Mouse (Mus musculus): ENCODE data around the gene Fpgs.

The Fpgs gene

DNA sequence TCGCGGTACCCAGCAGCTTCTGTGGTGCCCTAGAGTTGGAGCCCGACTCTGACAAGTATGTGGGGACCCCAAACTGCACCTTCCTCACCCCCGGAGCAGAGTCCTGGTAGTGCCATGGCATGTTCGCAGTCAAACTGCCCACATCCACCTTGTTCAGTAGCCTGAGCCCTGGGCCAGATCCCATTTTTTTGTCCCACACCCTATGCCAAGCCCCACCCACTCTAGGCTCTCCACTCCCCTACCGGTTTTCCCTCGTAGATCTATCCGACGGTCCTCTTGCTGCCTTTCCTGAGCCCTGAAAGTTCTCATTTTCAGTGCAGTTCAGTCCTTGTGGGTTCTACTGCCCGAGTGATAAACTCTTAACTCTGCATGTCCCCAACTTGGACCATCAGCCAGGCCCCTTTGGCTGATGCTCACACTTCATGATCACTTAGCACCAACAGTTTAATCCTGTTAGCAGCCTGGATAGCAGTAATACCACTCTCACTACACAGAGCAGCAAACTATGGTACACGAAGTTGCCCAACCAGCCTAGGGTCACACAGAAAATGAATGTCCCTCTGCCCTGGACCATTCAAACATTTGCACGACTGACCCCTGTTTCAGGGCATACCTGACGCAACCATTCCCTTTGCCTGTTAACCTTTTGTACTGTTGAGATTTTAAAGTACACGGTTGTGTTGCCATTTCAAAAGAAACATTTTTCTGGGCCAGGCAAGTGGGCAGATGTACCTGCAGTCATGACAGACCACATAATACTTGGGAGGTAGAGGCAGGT is 2.8 kb downstream of the Fpgs start:
- no peak for DNase-seq (ENCODE audit: low spot score in 2 of 2)

DNA sequence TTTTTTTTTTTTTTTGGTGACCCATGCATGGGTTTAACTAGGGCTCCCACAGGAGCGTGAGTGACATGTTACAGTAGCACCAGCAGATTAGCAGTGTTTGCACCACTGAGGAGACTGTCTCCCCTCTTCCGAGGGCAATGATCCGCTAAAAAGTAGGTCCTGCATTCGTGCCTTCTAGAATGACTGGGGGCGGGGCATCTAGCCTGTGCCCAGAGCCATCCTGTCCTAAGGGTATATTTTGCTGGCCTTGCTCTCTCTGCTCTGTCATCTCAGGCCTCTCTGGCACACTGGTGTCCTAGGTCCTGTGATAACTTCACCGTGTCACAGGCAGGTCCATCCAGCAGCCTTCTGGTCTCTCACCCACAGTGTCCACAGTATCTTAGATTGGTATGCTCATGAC is 4.3 kb downstream of the Fpgs start:
- DNase-seq (ENCODE audit: low spot score in 2 of 2), result no peak

DNA sequence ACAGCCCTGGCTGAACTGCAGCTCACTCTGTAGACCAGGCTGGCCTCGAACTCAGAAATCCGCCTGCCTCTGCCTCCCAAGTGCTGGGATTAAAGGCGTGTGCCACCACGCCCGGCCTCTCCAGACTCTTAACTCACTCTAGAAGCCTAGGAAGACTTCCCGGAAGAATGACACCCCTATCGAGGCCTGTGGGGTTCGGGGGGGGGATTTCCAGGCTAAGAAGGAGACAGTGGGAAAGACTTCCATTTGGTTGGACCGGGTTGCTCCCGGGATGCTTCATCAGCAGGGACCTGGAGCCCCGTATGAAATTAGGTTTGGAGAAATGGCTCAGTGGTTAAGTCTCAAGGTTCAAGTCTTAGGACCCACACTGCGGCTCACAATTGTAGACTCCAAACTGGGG is 9.3 kb downstream of the Fpgs start:
- no peak for DNase-seq (ENCODE audit: low spot score in 2 of 2)

DNA sequence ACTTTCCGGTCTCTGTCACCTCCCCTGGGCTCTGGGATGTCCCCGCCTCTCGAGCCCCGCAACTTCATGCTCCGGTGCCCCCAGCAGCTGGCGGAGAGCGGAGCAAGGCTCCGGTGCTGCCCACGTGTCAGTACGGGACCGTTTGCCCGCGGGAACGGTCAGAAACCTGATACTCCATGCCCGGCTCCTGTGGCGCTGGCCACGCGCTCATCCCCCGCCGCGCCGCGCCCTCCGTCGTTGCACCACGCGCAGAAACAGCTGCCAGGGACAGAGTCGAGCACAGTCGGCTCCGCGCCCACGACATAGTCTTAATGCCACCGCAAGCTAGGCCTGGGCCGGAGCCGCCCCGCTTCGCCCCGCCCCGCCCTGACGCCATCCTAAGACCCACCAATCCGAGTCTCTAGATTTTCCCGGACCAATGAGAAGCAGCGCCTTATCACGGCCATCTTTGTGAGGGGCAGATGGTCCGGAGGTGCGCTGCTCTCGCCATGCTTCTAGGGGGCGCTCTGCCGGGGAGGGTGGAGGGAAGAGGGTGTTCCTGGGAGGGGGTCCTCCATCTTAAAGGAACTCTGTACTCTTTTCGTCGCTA is 10.0 kb downstream of the Fpgs start:
- DNase-seq (ENCODE audit: low spot score in 2 of 2), result peak; percentile 90 to 95

DNA sequence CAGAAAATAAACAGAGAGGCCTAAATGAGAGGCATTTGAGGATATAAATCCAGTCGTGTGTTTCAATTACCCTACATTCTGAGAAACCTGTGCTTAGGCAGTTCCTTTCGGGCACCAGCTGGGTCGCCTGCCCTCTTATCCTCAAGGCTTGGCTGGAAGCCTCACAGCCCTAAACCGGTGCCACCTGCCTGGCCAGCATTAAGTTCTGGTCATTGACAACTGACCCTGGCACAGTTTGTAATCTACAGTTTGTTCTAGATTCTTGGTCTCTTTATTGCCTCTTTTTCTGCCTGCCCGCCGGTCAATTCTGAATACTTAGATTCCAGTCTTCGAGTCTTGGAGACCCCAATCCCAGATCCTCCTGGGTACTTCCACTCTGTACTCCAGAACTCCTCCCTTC is 10.7 kb downstream of the Fpgs start:
- DNase-seq (ENCODE audit: low spot score in 2 of 2), result no peak

DNA sequence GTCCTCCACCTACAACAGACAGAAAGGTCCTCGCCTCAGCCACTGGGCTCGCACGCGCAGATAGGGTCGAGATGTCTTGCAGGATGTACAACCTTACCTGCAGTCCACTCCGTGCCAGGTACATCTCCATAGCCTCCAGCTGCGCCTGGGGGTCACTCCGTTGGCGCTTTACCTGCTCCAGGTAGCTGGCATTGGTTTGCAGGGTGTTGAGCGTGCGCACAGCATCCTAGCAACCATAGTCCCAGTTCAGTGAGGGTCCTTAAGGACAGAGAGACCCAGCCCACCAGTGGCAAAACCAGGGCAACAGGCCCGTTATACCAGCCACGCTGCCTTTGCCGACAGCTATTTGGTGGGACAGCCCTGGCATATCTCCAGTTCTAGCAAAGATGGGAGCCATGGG is 11.4 kb downstream of the Fpgs start:
- no peak for DNase-seq (ENCODE audit: low spot score in 2 of 2)

DNA sequence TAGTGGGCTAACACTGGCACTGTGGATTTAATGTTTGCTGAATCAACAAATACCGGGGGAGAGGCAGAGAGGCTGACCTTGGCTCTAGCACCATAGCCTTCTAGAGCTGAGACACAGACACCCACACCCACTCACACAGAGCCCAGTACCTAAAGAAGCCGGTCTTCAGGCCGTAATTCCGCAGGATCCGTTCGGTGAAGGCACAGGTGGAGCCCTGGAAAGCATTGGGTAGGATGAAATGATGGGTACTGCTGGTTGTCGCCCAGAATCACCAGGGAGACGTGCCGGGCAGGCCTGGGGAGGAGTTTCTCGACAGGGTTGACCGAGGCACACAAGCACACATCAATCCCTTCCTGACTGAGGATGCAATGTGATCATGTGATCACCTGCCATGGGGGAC is 12.9 kb downstream of the Fpgs start:
- no peak for DNase-seq (ENCODE audit: low spot score in 2 of 2)

DNA sequence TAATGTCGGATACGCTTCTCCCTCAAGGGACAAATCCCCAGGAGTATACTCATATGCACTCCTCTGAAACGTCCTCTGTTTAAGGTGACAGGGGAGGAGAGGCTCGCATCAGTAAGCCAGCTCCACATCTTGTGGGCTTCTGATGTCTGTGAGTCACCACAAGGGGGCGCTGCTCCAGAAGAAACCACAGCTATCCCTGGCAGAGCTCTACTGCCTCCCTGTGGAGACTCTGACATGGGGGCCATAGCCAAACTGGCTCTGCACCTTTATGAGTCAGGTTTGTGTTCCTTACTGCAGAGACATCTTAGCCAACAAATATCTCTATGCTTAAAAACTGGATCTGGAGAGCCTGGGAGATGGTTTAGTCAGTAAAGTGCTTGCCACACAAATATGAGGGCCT is 14.5 kb downstream of the Fpgs start:
- DNase-seq (ENCODE audit: low spot score in 2 of 2), result peak; percentile 90 to 96

DNA sequence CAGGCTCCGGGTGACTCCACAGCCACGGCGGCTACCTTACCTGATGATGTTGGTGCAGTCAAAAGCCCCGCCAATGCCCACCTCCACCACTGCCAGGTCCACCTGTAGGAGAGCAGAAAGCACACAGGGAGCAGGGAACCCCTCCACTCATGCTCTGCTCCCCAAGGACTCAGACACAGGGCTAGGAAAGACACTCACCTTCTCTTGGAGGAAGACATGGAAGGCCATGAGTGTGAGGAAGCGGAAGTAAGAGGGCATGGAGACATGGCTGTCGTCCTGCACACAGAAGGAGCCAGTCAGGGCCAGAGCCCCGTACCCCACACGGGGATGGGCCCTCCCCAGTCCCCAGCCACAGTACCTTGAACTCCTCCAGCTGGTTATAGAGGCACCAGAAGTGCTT is 16.4 kb downstream of the Fpgs start:
- no peak for DNase-seq (ENCODE audit: low spot score in 2 of 2)

DNA sequence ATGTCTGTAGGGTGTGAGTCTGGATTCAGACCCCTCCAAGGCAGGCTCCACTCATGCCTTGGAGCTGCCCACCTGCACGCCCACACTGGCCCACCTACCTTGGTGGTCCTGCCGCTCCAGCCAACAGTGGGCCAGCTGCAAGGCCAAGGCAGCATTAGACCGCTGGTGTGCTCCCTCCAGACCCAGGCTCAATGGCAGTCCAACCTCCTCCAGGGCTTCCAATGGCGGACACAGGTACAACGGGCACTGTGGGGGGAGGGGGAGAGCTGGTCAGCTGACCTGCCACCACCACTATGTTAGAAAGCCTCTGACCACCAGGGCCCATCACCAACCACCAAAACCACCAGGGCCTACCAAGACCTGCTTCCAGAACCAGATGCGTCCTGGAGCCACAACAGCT is 17.3 kb downstream of the Fpgs start:
- DNase-seq (ENCODE audit: low spot score in 2 of 2), result no peak

DNA sequence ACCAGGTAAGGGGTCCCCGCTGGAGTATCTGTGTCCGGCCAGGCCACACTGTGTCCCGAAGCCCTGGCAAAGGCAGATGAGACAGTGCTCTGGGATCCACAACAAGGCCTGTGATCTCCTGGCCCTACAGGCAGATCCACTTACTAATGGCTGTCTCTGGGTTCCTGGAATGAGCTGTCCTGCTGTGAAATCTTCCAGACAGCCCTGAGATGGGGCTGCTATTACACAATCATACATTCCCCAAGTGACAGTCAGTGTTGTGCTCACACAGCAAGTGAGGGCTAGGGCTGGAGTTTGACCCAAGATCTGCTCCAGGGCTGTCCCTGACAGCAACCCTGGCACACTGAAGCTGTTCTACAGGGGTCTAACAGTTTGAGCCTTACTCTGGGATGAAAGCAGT is 18.1 kb downstream of the Fpgs start:
- no peak for DNase-seq (ENCODE audit: low spot score in 2 of 2)

DNA sequence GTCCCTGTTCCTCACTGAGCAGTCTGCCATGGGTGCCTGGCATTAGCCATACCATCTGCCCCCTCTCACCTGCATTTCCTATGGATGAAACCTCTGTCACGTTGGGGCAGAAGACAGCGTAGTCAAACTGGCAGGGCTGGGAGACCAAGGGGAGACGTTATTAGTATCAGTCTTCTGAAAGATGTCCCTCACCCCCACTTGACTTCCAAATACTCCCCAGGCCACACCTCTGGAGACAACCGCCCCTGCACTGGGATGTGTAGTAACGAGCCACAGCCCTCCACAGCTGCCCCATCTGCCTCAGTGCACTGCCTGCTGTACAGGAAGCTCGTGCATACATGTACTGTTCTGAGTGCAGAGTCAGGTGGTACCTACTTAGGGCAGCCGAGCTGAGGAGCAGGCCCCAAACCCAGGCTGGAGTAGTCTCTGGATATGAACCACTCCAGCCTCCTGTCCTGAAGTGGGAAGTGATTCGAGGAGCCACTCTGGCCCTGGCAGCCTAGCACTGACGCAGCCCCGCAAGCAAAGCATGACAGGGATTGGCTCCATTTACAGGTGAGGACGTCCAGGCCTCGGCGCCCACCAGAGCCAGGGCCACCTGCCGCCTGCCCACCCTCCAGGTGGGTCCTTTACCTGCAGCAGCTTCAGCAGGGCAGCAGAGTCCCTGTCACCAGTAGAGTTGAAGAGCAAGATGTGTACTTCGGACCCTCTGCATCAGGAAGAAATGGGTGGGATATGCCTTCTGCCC is 19.1 kb downstream of the Fpgs start:
- DNase-seq (ENCODE audit: low spot score in 2 of 2), result no peak

DNA sequence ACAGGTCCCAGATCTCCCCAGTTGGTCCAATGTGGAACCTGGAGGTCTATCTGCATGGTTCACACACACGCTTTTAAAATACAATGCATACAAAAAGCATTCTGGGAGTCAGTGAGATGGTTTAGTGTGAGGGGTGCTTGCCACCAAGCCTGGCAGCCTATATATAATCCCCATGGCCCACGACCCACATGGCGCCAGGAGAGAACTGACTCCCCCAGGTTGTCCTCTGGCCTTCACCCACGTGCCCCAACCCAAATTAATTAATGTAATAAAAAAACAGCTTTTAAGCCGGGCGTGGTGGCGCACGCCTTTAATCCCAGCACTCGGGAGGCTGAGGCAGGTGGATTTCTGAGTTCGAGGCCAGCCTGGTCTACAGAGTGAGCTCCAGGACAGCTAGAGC is 20.2 kb downstream of the Fpgs start:
- no peak for DNase-seq (ENCODE audit: low spot score in 2 of 2)

DNA sequence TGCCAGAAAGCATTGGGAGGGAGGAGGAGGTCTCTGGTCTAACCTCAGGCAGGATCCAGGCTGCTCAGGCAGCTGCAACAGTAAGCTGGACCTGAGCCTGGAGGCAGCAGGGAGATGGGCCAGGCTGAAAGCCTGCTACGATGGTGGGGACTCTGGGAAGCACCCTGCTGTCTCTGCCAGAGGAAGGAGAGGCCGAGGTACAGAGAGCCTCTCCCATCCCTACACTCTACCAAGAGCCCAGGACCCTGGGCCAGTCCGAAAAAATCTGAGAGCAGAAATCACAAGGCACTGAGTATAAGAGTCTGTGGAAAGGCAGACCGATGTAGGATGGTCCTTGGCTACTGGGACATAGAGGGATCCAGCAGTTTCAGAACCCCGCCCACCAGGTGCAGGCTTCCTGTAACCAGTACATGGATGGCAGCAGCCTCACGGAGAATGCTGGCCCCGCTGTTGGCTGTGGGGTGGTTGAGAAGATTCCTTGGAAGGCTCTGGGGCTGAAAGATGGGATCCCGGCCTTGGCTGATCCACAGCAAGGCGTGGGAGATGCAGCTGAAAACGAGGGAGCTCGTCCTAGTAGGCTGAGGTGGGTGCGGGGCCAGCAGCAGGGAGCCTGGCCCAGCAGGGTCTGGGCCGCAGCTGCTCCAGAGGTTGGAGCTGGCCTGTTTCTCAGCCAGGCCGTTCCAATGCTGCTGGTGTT is 21.1 kb downstream of the Fpgs start:
- no peak for DNase-seq (ENCODE audit: low spot score in 2 of 2)

DNA sequence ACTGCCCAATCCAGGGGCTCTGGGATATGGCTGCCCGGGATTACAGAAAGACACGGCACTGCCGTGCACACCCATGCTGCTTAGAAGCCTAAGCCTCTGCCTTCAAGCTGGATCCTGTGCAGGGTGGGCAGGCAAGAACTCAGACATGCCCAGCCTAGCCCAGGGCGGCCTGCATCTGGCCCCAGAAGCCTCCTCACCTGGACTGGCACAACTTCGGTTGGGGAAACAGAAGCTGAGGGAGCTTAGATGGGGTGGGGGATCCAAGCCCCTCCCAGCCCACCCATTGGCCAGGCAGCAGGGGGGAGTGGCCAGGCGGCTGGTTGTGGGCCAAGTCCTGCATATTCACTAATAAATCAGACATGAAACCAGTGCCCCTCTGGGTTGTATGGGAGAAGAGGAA is 22.2 kb downstream of the Fpgs start:
- DNase-seq (ENCODE audit: low spot score in 2 of 2), result no peak

DNA sequence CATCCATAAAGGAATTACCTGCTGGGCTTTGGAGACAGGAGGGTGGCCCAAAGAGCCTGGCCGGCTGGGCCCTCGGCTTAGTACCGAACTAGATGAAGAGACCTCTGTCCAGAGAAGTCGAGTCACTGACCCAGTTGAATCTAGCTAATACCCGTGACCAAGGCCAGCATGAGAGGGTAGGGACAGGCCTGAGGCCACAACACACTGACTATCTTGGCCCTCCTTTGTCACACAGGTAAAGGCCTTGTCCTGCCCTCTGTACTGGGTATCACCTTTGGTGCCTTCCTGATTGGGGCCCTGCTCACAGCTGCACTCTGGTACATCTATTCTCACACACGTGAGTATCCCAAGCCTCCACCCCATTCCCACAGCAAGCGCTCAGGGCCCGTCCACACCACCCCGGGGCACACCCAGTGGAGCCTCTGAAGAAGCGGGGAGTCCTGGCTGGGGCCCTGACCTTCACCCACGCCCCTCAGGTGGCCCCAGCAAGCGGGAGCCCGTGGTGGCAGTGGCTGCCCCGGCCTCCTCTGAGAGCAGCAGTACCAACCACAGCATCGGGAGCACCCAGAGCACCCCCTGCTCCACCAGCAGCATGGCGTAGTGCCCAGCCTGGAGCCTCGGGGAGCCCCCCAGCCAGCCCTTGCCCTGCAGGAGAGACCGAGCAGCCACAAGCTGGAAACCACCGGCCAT is 22.8 kb downstream of the Fpgs start:
- no peak for DNase-seq (ENCODE audit: low spot score in 2 of 2)

DNA sequence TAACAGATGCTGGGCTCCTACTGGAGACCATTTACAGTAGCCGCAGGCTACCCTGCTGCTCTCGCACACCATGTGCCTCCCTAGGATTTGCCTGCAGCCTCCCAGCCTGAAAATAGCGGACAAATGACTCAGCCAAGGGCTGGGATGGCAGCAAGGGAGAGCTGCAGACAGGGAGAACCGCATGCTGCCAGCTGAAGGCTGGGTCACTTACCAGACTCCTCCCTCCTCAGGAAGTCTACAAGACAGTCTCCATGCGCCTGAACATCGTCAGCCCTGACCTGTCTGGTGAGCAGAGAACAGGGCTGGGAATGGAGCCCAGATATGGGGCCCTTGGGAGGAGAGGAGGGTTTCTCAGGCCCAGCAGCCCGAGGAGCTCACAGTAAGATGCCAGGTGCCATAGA is 23.9 kb downstream of the Fpgs start:
- no peak for DNase-seq (ENCODE audit: low spot score in 2 of 2)

DNA sequence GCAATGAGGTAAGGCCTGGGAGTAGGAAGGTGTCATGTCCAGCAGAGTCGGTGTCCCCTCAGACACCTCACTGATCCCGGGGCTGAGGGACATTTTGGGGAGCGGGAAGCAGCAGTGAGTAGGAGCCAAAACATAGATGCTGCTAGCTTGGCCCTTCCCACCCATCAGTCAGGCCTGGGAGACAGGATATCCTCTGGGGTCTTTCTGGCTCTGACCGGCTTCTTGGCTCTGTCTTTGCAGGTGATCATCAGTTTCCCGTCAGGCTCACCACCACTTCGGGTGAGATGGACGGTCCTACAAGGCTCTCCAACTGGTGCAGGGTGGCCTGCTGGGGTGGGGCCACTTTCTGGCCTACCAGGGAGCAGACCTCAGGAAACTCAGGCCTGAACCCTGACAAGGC is 26.3 kb downstream of the Fpgs start:
- no peak for DNase-seq (ENCODE audit: low spot score in 2 of 2)

DNA sequence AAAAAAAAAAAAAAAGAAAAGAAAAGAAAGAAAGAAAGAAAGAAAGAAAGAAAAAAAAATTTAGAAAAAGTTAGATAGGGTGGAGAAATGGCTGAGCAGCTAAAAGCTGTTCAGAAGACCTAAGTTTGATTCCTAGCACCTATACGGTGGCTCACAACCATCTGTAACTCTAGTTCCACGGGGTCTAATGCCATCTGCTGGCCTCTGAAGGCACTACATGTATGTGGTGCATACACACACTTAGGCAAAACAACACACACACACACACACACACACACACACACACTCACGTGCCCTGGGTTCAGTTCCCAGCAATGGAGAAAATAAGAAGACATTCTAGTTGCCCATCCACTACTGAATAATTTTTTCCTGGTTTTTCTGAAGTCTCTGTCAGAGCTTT is 27.1 kb downstream of the Fpgs start:
- no peak for DNase-seq (ENCODE audit: low spot score in 2 of 2)

DNA sequence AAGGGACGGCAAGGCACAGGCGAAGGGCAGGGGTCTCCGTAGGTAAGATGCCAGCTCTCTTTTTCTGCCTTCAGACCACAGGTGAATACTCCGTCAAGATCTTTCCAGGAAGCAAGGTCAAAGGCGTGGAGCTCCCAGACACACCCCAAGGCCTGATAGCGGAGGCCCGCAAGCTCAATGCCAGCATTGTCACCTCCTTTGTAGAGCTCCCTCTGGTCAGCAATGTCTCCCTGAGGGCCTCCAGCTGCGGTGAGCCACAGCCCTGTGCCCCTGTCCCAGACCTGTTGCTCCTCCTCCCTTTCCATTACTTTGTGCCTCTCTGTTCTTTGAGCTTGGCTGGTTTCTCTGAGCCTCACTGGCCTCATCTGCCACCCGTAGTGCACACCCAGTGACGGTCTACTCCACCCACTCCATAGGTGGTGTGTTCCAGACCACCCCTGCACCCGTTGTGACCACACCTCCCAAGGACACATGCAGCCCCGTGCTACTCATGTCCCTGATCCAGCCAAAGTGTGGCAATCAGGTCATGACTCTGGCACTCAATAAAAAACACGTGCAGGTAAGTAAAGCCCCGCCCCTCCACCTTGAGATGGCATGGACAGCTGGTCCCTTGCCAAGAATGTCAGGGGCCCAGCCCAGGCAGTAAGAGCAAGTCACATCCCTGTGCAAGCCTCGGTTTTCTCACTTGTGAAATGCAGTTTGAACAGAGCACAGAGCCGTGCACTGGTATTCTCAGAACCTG is 30.6 kb downstream of the Fpgs start:
- DNase-seq (ENCODE audit: low spot score in 2 of 2), result no peak

DNA sequence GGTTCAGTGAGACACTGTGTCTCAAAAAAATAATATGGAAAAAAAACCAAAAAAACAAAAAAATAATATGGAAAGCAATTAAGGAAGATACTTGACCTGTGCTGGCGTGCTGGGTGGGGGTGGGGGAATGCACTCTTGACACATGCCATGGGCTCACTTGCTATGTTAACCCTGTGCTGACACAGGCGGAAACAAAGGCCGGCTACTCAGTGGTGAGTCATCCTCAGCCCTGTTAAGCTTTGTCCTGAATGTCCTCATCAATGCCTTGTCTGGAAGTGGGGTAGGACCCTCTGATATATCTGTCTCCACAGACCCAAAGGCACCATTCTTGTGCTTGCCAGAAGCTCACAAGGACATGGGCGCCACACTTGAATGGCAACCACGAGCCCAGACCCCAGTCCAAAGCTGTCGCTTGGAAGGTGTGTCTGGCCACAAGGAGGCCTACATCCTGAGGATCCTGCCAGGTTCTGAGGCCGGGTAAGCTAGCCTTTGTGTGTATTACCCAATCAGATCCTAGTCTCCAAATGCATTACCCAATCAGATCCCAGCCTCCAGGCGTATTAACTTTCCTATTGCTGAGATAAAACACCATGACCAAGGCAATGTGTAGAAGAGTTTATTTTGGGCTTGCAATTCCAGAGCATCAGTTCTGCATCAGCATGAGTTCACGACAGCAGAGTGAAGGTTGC is 31.9 kb downstream of the Fpgs start:
- DNase-seq (ENCODE audit: low spot score in 2 of 2), result no peak
